Mouse (Mus musculus) ES-E14 (cell line): ENCODE results near the gene Amt.

Experiments used
- CHD2 ChIP-seq: IDR thresholded peaks from 2 replicates; pipeline ENCODE4 v1.6.1; 2014; ENCODE audit warnings: mild to moderate bottlenecking, low read depth, low read length, inconsistent platforms
- HCFC1 ChIP-seq: IDR thresholded peaks from 2 replicates; pipeline ENCODE4 v1.6.1; 2012; ENCODE audit warnings: low read length, inconsistent platforms, borderline replicate concordance; ENCODE audit not compliant: insufficient read depth
- ZC3H11A ChIP-seq: IDR thresholded peaks from 2 replicates; pipeline ENCODE4 v1.6.1; 2012; ENCODE audit warnings: low read depth, mild to moderate bottlenecking, inconsistent platforms, low read length, borderline replicate concordance
- ZNF384 ChIP-seq: IDR thresholded peaks from 2 replicates; pipeline ENCODE4 v1.6.1; 2012; ENCODE audit warnings: low read depth, low read length, inconsistent platforms

DNA sequence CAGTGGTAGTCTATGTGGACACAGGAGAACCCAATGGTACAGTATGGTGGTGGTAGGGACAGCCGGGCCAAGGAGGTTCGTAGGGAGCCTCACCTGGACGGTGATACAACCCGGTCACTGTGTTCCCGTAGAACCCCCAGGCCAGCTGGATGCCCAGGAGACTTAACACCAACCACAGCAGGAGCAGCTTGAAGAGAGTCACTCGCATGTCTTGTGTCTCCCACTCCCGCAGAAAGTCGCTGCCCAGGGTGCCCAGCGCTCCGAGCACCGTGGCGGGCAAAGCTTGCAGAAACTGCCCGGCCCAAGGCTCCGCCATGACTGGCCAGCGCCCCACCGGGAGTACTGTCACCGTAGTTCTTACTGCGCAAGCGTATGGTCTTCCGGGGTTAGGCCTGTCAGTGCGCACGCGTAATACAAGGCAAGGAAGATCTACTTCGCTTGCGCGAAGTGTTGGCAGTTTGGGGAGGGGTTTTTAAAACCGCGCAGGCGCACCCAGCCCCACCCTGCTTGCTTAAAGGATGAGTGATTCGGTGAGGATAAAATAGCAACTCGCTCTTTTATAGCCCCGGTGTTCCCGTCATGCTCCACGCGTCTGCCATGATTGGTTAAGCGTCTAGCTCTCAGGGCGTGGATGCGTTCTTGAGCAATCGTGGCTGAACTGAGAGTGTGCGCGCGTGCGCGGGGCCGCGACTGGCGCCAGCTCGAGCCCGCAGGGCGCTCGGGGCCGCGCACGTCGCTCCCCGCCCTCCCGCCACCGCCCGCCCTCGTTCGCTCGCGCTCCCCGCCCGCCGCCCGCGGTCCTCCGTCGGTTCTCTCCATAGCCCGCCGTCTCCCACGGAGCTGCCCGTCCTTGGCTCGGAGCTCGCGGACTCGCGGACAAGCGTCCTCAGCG is 9.2 kb downstream of the Amt start, which contains the start of the genes Rhoa and Tcta:
- TF ChIP-seq HCFC1 (0 out of 2 replicates have a peak, but pooled peaks have one; percentile 47), CHD2 (no peak), ZNF384 (no peak), ZC3H11A (no peak)
